Mouse (Mus musculus) bone marrow, adult 2 months (tissue): ENCODE measurements at regions not wholly inside any gene's neighbourhood (a gene's known extent, or its start where the extent isn't known, plus 50 kb on each side); places are given as distances from the start of the nearest gene placed in this dataset.

ENCODE experiments used
- CTCF ChIP-seq: fragments of 200-500 bp; IDR thresholded peaks from 2 replicates; pipeline ENCODE4 v1.5.1; 2011; ENCODE audit warnings: low read length, control low read depth; ENCODE audit not compliant: control insufficient read depth, insufficient read depth
- POLR2A ChIP-seq: fragments of 200-500 bp; IDR thresholded peaks from 2 replicates; pipeline ENCODE4 v1.6.1; 2011; ENCODE audit warnings: low read depth, mild to moderate bottlenecking, control low read depth, low read length, borderline replicate concordance; ENCODE audit not compliant: control insufficient read depth

- no peak for TF ChIP-seq CTCF
- TF ChIP-seq POLR2A: no peak
Observed at GRCm38 (mm10) chr16:9390986-9391385, 561.1 kb downstream of the 1810013L24Rik start.
